Mouse (Mus musculus) monocyte, adult 2 months (primary cell): ENCODE results near the gene Atn1.

Source experiments
- DNase-seq, 2 experiments: peaks; one replicate each; pipeline ENCODE4 v3.0.0; 2022; ENCODE audit warnings: low spot score in 2 of 2, low read depth in 1 of 2

Atn1 gene

GRCm38 (mm10) chr6:124740888-124741761 is 15.2 kb downstream of the Atn1 start, which contains the start of gene Grcc10:
Gene Grcc10 (minus strand): TSS chr6:124741374.
- DNase-seq, result peak; percentile 82 to 83

GRCm38 (mm10) chr6:124740211-124740887 is 16.0 kb downstream of the Atn1 start:
- no peak for DNase-seq

GRCm38 (mm10) chr6:124739231-124739796 is 17.0 kb downstream of the Atn1 start:
- no peak for DNase-seq

GRCm38 (mm10) chr6:124738511-124739023 is 17.8 kb downstream of the Atn1 start, which contains the start of gene Ptpn6:
Gene Ptpn6 (minus strand): TSS chr6:124738714.
- no peak for DNase-seq

- no peak for DNase-seq
Measured at GRCm38 (mm10) chr6:124737040-124737439, 19.3 kb downstream of the Atn1 start.

GRCm38 (mm10) chr6:124734417-124734816 is 21.9 kb downstream of the Atn1 start:
- DNase-seq, result no peak

- DNase-seq, result peak; percentile 75 to 78
Measured at GRCm38 (mm10) chr6:124732476-124733370, 23.6 kb downstream of the Atn1 start.

- no peak for DNase-seq
Measured at GRCm38 (mm10) chr6:124731038-124731437, 25.3 kb downstream of the Atn1 start.

- peak in 1 of 2 experiments; percentile 47 for DNase-seq
Measured at GRCm38 (mm10) chr6:124729850-124730705, 26.2 kb downstream of the Atn1 start.

- no peak for DNase-seq
Measured at GRCm38 (mm10) chr6:124728621-124729020, 27.7 kb downstream of the Atn1 start.

- no peak for DNase-seq
Measured at GRCm38 (mm10) chr6:124724472-124724871, 31.9 kb downstream of the Atn1 start.

GRCm38 (mm10) chr6:124723541-124723940 is 32.8 kb downstream of the Atn1 start:
- peak; percentile 61 to 72 for DNase-seq

GRCm38 (mm10) chr6:124722876-124723473 is 33.3 kb downstream of the Atn1 start:
- DNase-seq, result no peak

- no peak for DNase-seq
Measured at GRCm38 (mm10) chr6:124720904-124721303, 35.4 kb downstream of the Atn1 start.

GRCm38 (mm10) chr6:124719354-124719978 is 36.9 kb downstream of the Atn1 start:
- DNase-seq, result no peak

- DNase-seq, result no peak
Measured at GRCm38 (mm10) chr6:124718703-124719102, 37.6 kb downstream of the Atn1 start.

- DNase-seq, result no peak
Measured at GRCm38 (mm10) chr6:124717968-124718367, 38.4 kb downstream of the Atn1 start.

GRCm38 (mm10) chr6:124716864-124717490 is 39.3 kb downstream of the Atn1 start:
- peak in 1 of 2 experiments; percentile 29 for DNase-seq
